Mouse (Mus musculus) kidney, adult 2 months (tissue): Measurements from ENCODE around the gene Syt6. TPM values are rescaled to one million over a fixed set of nuclear protein-coding genes. Genes with fewer than 3 reads are reported as not detected.

Experiments
- DNase-seq: peaks from one replicate; pipeline ENCODE4 v3.0.0; 2021
- H3K27ac ChIP-seq: fragments of 200-500 bp; 2 replicates; pipeline ENCODE4 v1.5.1; 2012; ENCODE audit warnings: low read depth, low read length, control low read depth, inconsistent platforms; ENCODE audit not compliant: insufficient read depth
- H3K27me3 ChIP-seq: fragments of 200-500 bp; replicated peaks from 2 replicates; pipeline ENCODE4 v1.6.1; 2012; ENCODE audit warnings: mild to moderate bottlenecking, moderate library complexity, low read length, inconsistent platforms; ENCODE audit not compliant: control insufficient read depth, insufficient read depth
- H3K36me3 ChIP-seq: fragments of 200-500 bp; 2 replicates; pipeline ENCODE4 v1.6.1; 2012; ENCODE audit warnings: mild to moderate bottlenecking, moderate library complexity, low read length, inconsistent platforms; ENCODE audit not compliant: control insufficient read depth, insufficient read depth
- H3K4me1 ChIP-seq: fragments of 200-500 bp; 2 replicates; pipeline ENCODE4 v1.6.1; 2011; ENCODE audit warnings: low read length; ENCODE audit not compliant: control insufficient read depth, insufficient read depth
- H3K4me3 ChIP-seq: fragments of 200-500 bp; 2 replicates; pipeline ENCODE4 v1.5.1; 2011; ENCODE audit warnings: mild to moderate bottlenecking, low read depth, low read length, control low read depth; ENCODE audit not compliant: insufficient read depth
- CTCF ChIP-seq: fragments of 200-500 bp; conservative IDR thresholded peaks from 2 replicates; pipeline ENCODE4 v1.5.1; 2011; ENCODE audit warnings: low read depth, mild to moderate bottlenecking, control low read depth, low read length, moderate library complexity, mixed read lengths; ENCODE audit not compliant: insufficient read depth, insufficient read length
- POLR2A ChIP-seq: fragments of 200-500 bp; IDR thresholded peaks from one replicate; pipeline ENCODE4 v1.6.1; 2011; ENCODE audit warnings: low read depth, low read length, control low read depth
- WGBS: fragments of 180-500 bp; shearing (Covaris S2); methylation state at CpG from one replicate; pipeline ENCODE4 v1.1.7; 2018; 5-methylcytosine and 5-hydroxymethylcytosine counted together
- polyA plus RNA-seq: library from polyadenylated mRNA; depleted of rRNA; stranded (reverse); fragments of >200 nt; gene quantifications from 2 replicates; pipeline ENCODE4 v1.2.3, GENCODE M21; 2012

Syt6 gene
- polyA plus RNA-seq, 1 experiment, result not detected

DNA sequence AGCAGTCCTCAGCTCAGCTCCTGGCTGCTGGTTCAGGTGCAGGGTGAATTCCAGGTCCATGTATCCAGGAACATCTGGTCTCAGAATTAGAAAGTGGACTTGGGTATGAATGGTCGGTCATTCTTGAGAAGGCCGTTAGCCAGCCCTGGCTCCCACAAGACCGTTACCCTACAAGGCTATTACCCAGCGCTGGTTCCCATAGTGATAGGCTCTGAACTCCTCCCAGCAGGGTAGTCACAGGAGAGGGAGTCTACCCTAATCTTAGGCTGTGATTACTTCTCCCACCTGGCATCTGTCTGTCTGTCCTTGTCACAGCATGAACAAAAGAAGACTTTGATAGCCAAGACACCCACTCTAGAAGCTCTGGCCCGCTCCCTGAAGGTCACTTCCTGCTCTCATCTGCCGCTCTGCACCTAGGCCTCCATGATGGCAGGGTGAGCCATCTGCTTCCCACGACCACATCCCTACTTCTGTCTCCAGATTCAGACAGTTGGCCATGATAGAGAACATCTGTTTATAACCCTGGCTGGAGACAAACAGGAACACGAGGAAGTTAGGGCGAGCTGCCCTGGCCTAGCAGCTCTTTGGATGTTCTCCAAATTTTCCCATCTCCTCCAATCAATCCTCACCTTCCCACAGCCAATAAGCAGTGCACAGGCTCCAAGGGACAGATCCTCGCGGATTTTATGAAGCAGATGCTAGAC, 72.3 kb downstream of the Syt6 start:
- no peaks in the 10 kb centered on the region for H3K36me3 ChIP-seq
- DNase-seq, result no peak
- no peaks in the 10 kb centered on the region for H3K27me3 ChIP-seq
- no peak overlapping the region for H3K27ac ChIP-seq
- no peak for TF ChIP-seq POLR2A
- TF ChIP-seq CTCF, result no peak
- no peaks in the 10 kb centered on the region for H3K4me1 ChIP-seq
- H3K4me3 ChIP-seq, result no peak overlapping the region
- WGBS, result 76% methylated on average over 11 of the region's 11 CpGs

DNA sequence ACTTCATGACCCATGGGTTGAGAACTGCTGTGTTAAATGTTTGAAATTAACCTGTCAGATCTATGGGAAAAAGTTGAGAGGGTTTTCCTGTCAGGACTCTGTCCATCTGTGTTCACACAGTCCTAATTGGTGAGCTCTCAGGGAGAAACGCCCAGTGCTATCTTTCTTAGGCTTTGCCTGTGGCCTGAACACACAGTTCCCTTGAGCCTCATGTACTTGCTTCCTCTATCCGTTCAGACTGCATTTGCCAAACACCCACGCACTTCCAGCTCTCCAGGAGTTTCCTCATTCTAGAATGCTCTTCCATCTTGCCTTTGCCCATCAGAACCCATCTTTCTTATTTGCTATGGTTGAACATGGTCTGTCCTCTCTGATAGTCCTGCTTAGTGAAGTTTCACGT, 73.5 kb downstream of the Syt6 start:
- Histone ChIP-seq H3K27me3 (no peaks in the 10 kb centered on the region), H3K4me3 (no peak overlapping the region), H3K27ac (no peak overlapping the region), H3K4me1 (no peaks in the 10 kb centered on the region), H3K36me3 (no peaks in the 10 kb centered on the region)
- DNase-seq, result no peak
- TF ChIP-seq POLR2A (no peak), CTCF (no peak)
- WGBS, result 62% methylated on average over 4 of the region's 4 CpGs

DNA sequence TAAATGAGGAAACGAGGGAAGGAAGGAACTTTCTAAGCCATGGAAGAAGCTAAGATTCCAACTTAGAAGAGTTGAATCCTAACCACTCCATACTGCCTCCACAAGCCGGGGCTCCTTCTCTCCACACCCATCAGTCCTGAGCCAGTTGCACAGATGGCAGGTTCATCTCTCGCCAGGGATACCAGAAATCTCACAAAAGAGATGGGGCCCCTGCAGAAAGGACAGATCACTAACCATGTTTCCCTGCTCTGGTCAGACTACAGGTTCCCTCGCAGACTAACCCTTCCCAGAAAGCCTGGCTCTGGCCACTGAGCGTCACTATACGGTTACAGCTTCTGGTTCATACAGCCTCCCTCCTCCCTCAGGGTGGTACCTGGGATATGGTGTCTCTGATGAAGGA, 74.7 kb downstream of the Syt6 start:
- DNase-seq, result no peak
- WGBS, result 91% methylated on average over 6 of the region's 6 CpGs
- H3K27me3 ChIP-seq, result no peaks in the 10 kb centered on the region
- H3K36me3 ChIP-seq, result no peaks in the 10 kb centered on the region
- no peak for TF ChIP-seq CTCF
- no peak for TF ChIP-seq POLR2A
- no peak overlapping the region for H3K4me3 ChIP-seq
- no peak overlapping the region for H3K27ac ChIP-seq
- H3K4me1 ChIP-seq, result no peaks in the 10 kb centered on the region

DNA sequence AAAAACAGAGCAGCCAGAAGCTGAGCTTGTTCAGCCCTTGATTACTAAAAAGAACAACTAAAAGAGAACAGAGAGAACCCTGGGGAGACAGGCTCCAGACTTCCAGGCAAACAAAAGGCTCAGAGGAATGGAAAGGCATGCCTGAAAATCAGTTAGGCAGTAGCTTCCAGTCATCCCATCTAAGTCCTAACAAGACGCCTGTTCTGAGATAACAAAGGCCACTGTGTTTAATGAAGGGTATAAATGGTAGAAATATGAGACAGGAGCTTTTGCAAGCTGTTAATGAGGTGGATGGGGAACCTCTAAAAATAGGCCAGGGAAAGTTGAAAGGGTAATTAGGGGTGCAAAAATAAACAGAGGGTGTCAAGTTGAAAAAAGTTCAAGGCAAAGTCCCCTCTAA, 75.4 kb downstream of the Syt6 start:
- DNase-seq, result no peak
- H3K27me3 ChIP-seq, result no peaks in the 10 kb centered on the region
- TF ChIP-seq POLR2A, result no peak
- TF ChIP-seq CTCF, result no peak
- H3K4me3 ChIP-seq, result no peak overlapping the region
- no peak overlapping the region for H3K27ac ChIP-seq
- 51% methylated on average over 1 of the region's 1 CpGs for WGBS
- H3K4me1 ChIP-seq, result no peaks in the 10 kb centered on the region
- no peaks in the 10 kb centered on the region for H3K36me3 ChIP-seq

DNA sequence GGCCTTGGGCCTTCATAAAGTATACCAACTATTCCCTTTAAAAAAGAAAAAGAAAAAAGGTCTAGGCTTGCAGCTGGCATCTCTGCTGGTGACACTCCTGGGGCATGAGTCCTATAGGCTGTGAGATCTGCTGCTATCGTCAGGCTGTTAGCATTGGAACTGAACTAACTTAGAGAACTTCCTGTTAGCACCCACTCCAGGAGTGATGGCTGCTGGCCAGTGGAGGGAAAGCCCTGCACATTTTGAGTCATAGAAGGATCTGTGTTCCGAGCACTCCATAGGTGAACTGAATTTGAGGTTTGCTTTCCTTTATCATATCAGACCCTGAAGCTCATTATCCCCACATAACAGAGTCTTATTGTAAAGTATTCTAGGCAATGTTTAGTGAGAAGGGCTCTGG, 85.0 kb downstream of the Syt6 start:
- 64% methylated on average over 2 of the region's 2 CpGs for whole genome bisulfite sequencing
- no peak for DNase-seq
- TF ChIP-seq POLR2A (no peak), CTCF (no peak)
- Histone ChIP-seq H3K27ac (no peak overlapping the region), H3K4me3 (no peak overlapping the region), H3K27me3 (no peaks in the 10 kb centered on the region), H3K4me1 (no peaks in the 10 kb centered on the region), H3K36me3 (no peaks in the 10 kb centered on the region)

DNA sequence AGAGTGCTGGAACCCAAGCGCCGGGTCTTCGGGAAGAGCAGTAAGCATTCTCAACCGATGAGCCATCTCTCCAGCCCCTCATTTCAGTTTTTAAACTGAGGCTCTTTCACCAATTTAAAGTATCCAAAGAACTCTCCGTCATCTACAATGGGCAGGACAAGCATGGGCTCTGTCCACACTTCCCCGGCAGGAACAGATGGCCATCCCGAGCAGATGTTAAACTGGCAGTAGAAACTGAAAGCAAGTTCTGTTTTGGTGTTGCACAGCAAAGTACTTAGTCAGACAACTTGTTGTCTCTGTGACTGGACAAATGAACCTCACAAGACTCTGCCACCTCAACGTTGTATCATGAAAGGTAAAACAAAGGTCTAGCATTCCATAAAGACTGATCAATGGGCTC, 86.7 kb downstream of the Syt6 start:
- Histone ChIP-seq H3K27ac (no peak overlapping the region), H3K27me3 (no peaks in the 10 kb centered on the region), H3K36me3 (no peaks in the 10 kb centered on the region), H3K4me1 (no peaks in the 10 kb centered on the region), H3K4me3 (no peak overlapping the region)
- TF ChIP-seq POLR2A (no peak), CTCF (no peak)
- WGBS, result 82% methylated on average over 8 of the region's 8 CpGs
- no peak for DNase-seq

DNA sequence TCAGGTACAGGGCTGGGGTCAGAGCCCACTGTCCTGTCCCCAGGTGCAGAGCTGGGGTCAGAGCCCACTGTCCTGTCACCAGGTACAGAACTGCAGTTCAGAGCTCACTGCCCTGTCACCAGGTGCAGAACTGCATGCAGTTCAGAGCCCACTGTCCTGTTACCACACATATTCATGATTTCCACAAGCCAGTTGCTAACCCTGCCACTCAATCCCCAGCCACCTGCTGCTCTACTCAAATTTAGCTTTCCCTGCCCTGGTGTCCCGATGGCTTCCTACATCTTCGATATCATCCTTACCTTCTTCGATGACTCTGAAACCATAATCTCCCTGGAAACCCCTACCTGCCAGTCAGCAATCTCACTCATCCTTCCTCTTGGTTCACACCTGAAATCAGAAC, 88.4 kb downstream of the Syt6 start:
- 90% methylated on average over 3 of the region's 3 CpGs for whole genome bisulfite sequencing
- no peak for DNase-seq
- TF ChIP-seq POLR2A (no peak), CTCF (no peak)
- no peak overlapping the region for H3K4me3 ChIP-seq
- H3K27ac ChIP-seq, result no peak overlapping the region
- H3K36me3 ChIP-seq, result no peaks in the 10 kb centered on the region
- H3K27me3 ChIP-seq, result no peaks in the 10 kb centered on the region
- no peaks in the 10 kb centered on the region for H3K4me1 ChIP-seq

DNA sequence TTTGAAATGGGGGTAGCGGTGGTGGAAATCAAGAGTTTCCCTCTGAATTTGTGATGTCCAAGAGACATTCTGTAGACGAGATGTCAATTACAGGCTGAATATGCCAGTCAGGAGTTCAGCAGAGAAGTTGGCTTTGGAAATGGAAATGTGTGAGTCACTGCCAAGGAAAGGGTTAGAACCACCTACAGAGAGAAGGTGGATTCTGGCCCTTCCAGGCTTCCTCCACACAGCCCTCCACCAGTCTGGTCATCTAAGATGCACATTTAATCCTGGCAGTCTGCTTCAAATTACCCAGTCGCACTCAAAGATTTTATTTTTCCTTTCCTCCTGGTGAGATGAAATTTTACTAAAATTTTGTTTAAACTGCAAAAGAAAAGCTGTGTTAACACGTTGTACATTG, 97.1 kb downstream of the Syt6 start:
- DNase-seq, result no peak
- Histone ChIP-seq H3K27ac (no peak overlapping the region), H3K27me3 (no peaks in the 10 kb centered on the region; the same call in 1 of the 2 replicates), H3K4me3 (no peak overlapping the region), H3K36me3 (no peaks in the 10 kb centered on the region), H3K4me1 (no peaks in the 10 kb centered on the region)
- no peak for TF ChIP-seq POLR2A
- no peak for TF ChIP-seq CTCF
- 76% methylated on average over 4 of the region's 4 CpGs for WGBS
